Mouse (Mus musculus) hematopoietic stem cell, adult 5-6 weeks (primary cell): ENCODE data around the gene Tspan6. TPM values are rescaled to one million over a fixed set of nuclear protein-coding genes. Genes with fewer than 3 reads are reported as not detected.
A peak's percentile ranks its signal among the peaks of the same experiment; 100 is the strongest.

ENCODE experiments used
- ATAC-seq, 2 experiments: fragments of 125-278 bp in 1 of 2; replicated peaks in 1 of 2; 2 replicates each; pipeline ENCODE4 v1.8.0; 2016 to 2017; ENCODE audit warnings: inconsistent platforms in 2 of 2, mild to moderate bottlenecking in 2 of 2, moderate number of reproducible peaks in 2 of 2, low read depth in 1 of 2, moderate TSS enrichment in 1 of 2; ENCODE audit not compliant: low FRiP score in 2 of 2, poor library complexity in 2 of 2, severe bottlenecking in 2 of 2, insufficient read depth in 1 of 2, low TSS enrichment in 1 of 2
- total RNA-seq: library from RNA; stranded (forward); fragments of 172-1452, 232-1000 nt; gene quantifications from 2 replicates; pipeline ENCODE4 v1.2.3, GENCODE M21; 2017

Gene Tspan6
- total RNA-seq: 16.2 and 24.6 TPM in 2 replicates

DNA sequence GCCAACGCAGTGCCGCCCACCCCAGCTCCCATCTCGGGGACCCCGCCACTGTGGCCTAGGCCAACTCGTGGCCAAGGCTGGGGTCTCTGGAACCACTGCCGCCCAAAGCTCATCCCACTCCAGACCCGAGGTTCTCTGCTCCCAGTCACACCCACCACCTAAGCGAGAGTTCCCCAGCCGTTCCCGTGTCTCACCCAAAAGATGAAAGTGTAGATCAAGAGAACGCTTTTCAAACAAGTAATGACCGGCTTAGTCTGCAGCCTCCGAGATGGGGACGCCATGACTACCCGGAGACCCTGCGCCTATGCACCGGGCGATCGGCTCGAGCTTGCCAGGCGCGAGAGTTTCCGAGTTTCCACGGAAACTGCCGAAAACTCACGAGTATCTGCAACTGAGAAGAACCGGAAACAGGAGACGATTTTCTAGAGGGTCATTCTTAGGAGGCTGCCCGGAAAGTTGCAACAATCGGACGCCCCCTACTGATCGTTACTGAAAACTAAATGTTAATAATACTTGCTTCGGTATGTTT, at the start of gene Tspan6:
Gene Tspan6, minus strand, starts transcription at position 416 of the 529 bp plus-strand sequence.
- ATAC-seq: peak; percentile 92 to 94

DNA sequence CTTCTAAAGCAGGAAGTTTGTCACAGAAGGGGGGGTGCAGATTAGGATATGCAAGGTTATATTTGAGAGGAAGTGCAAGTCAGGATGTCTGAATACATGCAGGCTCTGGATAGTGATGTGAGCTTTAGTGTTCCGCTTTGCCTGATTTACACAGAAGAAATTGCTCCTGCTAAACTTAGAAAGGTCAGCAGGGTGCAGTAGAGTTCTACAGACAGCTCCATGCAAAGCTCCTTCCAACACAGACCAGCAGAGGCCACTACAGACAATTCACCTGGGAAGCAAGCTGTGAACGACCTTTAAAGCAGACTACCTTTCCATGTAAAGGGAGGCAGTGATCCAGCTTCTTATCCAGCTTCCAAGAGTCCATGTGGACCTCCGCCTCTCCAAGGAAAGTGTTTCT, 49.2 kb upstream of the Tspan6 start:
- ATAC-seq: peak; percentile 76 to 95; a peak in 3 of 4 replicates

DNA sequence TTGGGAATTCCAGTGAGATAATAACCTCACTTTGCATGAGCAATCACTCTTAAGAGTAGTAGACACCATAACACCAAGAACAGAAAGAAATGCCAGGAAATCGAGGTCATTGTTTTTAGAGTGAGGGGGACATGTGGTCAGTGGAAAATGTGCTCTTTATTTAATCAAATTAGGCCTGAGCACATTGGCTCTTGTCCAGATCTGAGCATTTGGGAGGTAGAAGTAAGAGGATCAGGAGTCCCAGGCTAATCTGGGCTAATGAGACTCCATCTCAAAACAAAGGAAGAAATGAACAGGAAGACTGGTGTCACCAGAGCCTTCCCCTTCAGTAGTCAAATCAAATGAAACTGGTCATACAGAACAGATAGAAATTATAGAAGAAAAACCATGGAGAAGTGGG, 41.3 kb upstream of the Tspan6 start:
- no peak for ATAC-seq

DNA sequence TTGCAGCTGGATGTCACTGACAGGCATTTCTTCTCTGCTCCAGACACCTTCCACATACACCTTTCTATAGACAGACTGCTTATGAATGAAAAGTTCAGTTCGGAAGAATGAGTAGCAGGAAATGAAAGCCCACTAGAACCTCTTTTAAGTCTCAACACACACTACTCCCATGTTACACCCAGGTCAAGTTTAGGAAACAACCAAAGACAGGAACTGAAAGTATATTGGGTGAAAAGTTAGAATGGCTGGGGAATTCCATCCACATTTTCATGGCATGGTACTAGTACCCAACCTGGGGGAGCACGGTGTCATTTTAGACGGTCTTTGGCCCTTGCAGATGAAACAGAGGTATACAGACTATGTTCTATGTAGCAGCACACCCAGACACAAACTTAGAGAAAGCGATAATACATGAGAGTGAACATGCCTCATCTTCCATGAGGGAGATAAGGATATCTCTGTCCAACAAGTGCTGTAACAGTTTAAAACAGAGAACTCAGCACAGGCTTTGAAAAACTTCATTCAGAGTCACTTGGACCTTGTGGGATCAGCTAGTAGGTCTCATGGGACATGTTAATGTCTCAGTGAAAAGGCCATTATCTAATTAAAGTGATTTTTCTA, 38.5 kb upstream of the Tspan6 start:
- ATAC-seq: no peak

DNA sequence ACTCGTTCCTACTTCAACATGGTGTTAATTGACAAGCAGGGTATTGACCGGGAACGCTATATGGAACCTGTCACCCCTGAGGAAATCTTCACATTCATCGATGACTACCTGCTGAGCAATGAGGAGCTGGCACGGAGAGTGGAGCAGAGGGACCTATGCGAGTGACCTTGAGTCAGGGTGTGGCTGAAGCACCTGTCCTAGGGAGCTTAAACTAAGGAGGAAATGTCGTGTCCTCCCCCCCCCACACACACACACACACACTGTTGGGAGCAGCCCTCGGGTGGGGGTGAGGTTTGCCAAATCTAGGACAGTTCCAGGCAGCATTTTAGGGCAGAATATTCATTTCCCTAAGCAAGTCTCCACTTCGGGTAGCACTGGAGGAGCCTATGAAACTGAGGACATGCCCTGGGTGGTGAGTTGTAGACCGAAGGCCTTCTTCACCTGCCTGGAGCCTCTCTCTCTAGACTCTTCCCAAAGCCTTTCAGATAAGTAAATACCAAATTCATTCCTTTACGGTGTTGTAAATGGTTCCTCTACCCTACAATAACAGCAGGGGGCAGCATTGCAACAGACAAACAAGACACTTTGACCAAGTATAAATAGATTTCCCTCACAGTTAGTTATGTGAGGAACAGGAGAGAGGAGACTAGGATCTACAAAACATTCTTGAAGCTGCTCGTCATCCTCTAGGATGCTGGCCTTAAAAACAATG, 33.2 kb upstream of the Tspan6 start:
- peak in 1 of 2 experiments; percentile 49; a peak in 1 of 4 replicates for ATAC-seq

DNA sequence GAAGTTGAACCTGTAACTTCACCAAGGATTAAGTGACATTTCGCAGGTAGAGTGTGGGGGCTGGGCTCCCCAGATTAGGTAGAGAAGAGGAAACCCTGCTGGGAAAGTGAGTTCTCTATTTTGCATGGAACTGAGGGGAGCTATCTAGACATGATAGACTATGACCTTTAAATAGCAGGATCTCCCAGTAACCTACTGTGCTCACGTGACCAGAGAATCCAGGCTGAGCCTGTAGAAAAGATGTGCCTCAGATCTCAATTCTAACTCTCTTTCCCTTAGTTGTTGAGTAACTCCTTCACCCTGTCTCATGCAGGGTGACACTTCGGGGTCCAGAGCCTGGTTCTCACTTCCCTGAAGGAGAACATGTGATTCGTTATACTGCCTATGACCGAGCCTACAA, 28.5 kb upstream of the Tspan6 start:
- ATAC-seq: 0 out of 4 replicates have a peak, but pooled peaks of 1 of the 2 experiments have one; percentile 32

DNA sequence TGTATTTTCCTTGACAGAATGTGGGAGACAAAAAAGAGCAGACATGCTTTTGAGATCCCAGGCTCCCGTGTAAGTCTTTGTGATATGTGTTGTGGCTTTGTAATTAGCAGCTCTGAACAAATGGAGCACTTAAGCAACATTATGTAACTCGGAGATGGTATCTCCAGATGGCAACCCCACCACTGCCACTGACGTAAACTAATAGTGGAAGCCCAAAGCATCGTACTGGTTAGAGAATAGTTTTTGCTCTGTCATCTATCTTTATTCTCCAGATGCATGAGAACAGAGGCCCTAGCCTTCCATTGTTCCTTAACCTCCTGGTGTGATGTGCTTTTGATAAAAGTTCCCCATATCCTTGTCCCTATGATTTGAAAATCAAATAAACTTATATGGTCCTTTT, 23.0 kb upstream of the Tspan6 start:
- no peak for ATAC-seq

DNA sequence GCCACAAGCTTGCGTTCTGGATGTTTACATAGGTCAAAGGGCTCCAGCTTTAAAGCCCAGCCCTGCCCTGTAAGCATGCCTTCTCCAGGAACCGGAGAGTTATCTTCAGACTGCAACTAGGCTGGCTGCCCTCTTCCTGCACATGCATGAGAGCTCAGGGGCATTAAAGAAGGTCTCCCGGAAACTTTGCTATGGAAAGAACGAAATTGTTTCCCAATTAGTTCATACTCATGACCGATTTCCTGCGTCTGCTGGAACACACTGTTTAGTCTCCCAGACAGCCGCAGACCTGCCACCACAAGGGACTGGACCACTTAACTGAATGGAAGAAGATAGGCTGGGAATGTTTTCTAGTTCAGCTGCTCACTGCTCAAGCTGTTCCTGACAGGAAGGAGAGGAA, 16.0 kb upstream of the Tspan6 start:
- no peak for ATAC-seq

DNA sequence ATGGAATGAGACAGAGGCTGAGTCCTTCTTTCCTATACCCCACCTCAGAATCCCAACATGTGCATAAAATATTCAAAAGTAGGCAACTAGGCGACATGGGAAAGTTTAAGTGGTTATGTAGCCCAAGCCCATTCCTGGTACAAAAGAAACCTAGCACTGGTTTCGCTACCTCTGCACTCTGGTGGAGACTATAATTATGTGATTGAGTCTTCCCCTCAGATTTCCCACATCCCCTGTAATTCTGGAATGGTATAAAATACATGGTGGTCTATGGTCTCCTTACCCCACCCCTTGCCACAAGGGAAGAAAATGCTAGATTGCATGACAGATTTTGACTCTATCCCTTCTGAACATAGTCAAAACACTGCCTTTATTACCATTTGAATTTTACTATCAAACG, 14.8 kb upstream of the Tspan6 start:
- no peak for ATAC-seq

DNA sequence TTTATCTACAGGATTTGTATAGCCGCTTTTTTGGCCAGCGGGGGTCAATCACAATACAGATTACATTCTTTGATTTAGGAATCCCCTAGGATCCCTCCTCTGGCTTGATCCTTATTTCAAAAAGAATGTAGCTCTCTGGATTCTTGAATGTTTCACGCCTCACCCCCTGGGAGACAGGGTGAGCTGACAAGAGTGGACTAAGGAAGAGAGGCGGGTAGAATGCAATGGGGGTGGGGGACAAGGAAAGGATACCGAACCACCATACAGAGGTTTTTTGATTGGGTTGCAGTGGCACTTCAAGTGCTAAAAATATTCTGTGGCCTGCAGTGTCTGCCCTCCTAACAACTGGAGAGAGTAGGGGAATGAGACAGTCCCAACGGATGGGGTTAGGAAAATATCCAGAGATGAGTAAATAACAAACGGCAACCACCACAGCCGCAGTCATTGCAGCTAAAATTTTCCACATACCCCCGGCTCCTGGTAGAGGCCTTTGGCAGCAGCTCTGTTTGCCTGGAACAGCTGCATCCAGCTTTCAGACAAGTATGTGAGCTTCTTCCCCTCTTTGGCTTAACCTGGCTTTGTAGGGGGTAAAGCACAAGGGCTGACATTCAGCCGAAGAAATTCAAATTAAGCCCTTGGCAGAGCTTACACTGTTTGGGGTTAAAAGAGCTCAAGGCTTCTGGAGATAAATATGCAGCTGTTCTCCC, 13.3 kb upstream of the Tspan6 start:
- no peak for ATAC-seq

DNA sequence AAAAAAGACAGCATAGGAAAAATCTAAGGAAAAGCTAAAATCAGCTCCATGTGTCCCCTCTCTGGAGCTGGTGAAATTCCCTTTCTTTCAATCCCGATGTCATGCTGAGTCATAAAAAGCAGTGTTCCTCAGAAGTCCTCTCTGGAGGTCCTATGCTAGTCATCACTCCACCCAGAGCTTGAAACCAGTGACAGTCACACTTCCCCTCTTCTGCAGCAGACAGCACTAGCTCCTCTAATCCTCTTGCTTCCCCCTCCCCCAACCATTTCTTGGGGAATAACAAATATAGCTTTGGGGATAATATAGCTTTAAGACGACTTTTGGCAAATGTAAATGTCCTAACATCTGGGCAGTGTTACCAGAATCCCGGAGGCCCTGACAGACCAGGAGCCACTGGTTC, 10.0 kb upstream of the Tspan6 start, which contains the start of gene Srpx2:
Gene Srpx2, plus strand, starts transcription at position 166 of the 400 bp plus-strand sequence.
- no peak for ATAC-seq

DNA sequence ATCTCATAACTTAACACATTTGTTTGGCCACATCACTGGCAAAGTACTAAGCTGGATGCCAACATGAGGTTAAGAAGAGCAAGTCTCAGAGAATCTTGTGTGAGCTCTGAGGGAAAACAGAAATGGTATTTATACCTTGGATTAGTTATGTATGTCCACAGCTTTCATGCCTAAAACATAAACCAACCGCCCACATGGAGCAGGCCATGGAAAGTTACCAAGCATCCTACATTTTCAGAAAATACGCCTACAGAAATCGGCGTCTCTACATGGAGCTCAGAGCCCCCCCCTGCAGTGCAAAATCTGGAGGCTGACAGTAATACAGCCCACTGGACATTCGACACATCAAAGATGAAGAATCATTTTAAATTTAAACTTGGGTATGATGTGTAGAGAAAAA, 10.1 kb downstream of the Tspan6 start:
- no peak for ATAC-seq

DNA sequence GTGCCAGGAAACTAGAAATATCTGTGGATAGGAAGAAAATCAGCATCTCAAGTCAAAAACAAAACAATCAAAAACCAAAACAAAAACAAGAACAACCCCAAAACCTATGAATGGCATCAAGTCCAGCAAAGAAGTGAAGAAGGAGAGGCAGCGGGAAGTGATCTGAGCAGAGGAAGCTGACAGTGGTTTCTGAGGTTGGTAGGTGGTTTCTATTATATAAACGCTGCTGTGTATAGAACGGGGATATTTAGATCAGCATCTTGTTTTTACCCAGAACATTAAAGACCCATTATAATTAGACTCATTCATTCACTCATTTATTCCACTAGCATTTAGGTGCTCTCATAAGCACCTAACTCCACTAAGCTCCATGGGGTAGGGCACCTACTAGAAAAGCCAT, 10.9 kb downstream of the Tspan6 start:
- peak; percentile 53 to 78; a peak in 2 of 4 replicates for ATAC-seq

DNA sequence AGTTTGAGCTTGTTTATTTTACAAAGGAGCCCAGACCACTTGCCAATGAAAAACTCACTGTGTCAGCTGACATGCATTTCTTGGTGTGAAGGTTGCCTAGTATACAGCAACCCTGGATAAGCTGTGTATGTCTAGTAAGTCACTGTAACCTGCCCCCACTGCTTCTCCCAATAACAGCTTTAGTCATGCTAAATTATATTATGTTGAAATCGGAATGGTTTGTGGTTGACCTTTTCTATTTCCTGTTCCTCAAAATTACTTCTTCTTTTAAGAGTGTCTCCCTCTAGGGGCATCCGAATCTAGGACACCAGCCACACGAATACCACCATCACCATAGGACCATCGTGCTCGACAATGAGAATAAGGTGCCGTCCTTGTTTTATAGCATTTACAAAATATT, 28.5 kb downstream of the Tspan6 start:
- ATAC-seq: peak; percentile 97 to 99

DNA sequence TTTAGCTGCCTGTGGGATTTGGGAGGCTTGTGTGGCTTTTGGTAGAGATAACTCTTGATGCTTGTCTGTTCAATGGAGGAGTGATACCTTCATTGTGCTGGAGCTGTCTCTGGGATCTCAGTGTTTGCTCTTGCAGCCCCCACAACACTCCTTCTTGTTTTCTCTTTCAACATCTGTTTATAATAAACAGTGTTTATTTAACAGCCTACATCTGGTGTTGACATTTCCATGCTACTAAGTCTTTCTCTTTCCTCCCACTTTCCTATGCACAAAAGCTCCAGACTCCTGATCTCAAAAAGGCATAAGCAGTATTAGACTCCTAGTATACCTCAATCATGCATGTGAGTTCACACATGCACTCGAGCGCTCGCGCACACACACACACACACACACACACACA, 44.6 kb downstream of the Tspan6 start:
- ATAC-seq: no peak

DNA sequence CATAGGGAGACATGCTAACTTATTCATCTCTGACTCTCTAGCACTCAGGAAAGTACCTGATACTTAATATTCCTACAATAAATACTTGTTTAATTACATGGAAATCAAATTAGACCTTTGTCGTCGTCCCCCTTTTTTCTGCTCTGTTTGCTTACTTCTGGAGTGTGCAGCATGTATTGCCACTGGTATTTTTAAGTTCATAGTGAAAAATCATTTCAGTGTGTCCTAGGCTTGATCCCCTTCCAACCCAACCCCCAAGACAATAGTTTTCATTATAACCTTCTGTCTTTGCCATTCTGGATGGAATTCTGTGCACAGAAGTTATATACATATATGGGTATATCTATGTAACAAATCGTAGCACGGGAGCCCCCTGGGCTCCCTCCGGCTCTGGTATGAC, 47.5 kb downstream of the Tspan6 start, which contains the start of gene Tnmd:
Gene Tnmd, plus strand, starts transcription at position 301 of the 400 bp plus-strand sequence.
- ATAC-seq: no peak
